26 mouse cellular contexts compared by ENCODE assay signal in the genomic region with DNA sequence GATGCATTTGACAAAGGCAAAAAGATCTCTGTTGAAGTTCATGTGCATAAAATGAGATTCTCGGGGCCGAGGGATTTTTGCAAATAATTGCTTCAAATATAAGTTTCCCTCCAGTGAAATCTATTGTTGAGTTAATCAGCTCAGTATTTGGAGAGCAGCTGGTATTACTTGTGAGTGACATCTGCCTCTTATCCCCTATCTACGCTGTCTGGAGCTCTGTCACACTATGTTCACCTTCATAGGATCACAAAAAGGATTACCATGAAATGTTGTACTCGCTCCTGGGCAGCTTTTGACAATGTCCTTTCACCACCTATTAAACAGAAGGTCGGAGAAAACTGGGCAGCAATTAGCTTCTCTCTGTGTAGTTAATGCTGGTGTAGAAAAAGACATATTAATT.
DNase-seq lines count a peak whose midpoint lies in the region; ATAC-seq and TF ChIP-seq lines count a peak whose summit lies in the region.
"Had no signal": no experiment of that assay in that cellular context is flagged by ENCODE, and none has a peak within 500 bp of the region (broad histone marks: within the 10 kb centered on the region; RNA-seq: fewer than 3 reads in every experiment).

No protein-coding gene starts in this region.

- H3K9ac ChIP-seq in forebrain, embryonic 15.5 days (replicated peaks): no peak overlapping the region
- H3K9ac ChIP-seq in midbrain, embryonic 13.5 days (replicated peaks): no peak overlapping the region
- H3K9ac ChIP-seq in midbrain, embryonic 11.5 days (ENCODE audit: low read length): no peak overlapping the region
- H3K9ac ChIP-seq in midbrain, embryonic 15.5 days: no peak overlapping the region
- no peak overlapping the region for H3K9ac ChIP-seq in heart, adult 2 months (ENCODE audit: low read depth, low read length)
- H3K9ac ChIP-seq: embryonic facial prominence, embryonic 15.5 days; limb, embryonic 13.5 days; neural tube, embryonic 12.5 days; stomach, embryonic 15.5 days had no signal

- intact Hi-C loops in heart, adult 2 months (cut with DNase I): no loop called here

- no peaks in the 10 kb centered on the region for H3K9me3 ChIP-seq in forebrain, embryonic 15.5 days
- no peaks in the 10 kb centered on the region for H3K9me3 ChIP-seq in forebrain, embryonic 10.5 days
- no peaks in the 10 kb centered on the region for H3K9me3 ChIP-seq in midbrain, embryonic 13.5 days
- no peaks in the 10 kb centered on the region for H3K9me3 ChIP-seq in midbrain, embryonic 11.5 days (ENCODE audit: control insufficient read depth, low read length)
- no peaks in the 10 kb centered on the region for H3K9me3 ChIP-seq in midbrain, embryonic 15.5 days
- H3K9me3 ChIP-seq: embryonic facial prominence, embryonic 10.5 days; embryonic facial prominence, embryonic 15.5 days; limb, embryonic 13.5 days; neural tube, embryonic 12.5 days; stomach, embryonic 15.5 days had no signal

- H3K4me1 ChIP-seq in forebrain, embryonic 15.5 days: peaks cover 10% of the 10 kb centered on the region; the same call in 1 of the 2 replicates
- peaks cover 17% of the 10 kb centered on the region for H3K4me1 ChIP-seq in forebrain, embryonic 10.5 days
- H3K4me1 ChIP-seq in midbrain, embryonic 13.5 days (replicated peaks): peaks cover 19% of the 10 kb centered on the region
- H3K4me1 ChIP-seq in midbrain, embryonic 11.5 days (ENCODE audit: control insufficient read depth, insufficient read depth, low read length): peaks cover 3% of the 10 kb centered on the region; the same call in 1 of the 2 replicates
- peaks cover 15% of the 10 kb centered on the region for H3K4me1 ChIP-seq in midbrain, embryonic 15.5 days
- H3K4me1 ChIP-seq in heart, adult 2 months (ENCODE audit: control insufficient read depth, insufficient read depth, low read length): no peaks in the 10 kb centered on the region
- H3K4me1 ChIP-seq: embryonic facial prominence, embryonic 10.5 days; limb, embryonic 13.5 days; stomach, embryonic 15.5 days had no signal

- no peaks in the 10 kb centered on the region for H3K79me2 ChIP-seq in heart, adult 2 months (replicated peaks; ENCODE audit: control insufficient read depth, insufficient read depth, low read length)

- H3K36me3 ChIP-seq in forebrain, embryonic 15.5 days: no peaks in the 10 kb centered on the region
- H3K36me3 ChIP-seq in forebrain, embryonic 10.5 days (replicated peaks): no peaks in the 10 kb centered on the region
- H3K36me3 ChIP-seq in midbrain, embryonic 13.5 days: no peaks in the 10 kb centered on the region
- no peaks in the 10 kb centered on the region for H3K36me3 ChIP-seq in midbrain, embryonic 11.5 days (ENCODE audit: control insufficient read depth, insufficient read depth, low read length)
- H3K36me3 ChIP-seq in midbrain, embryonic 15.5 days (replicated peaks): no peaks in the 10 kb centered on the region
- H3K36me3 ChIP-seq in heart, adult 2 months (ENCODE audit: control insufficient read depth, insufficient read depth, low read length): no peaks in the 10 kb centered on the region
- H3K36me3 ChIP-seq: embryonic facial prominence, embryonic 10.5 days; embryonic facial prominence, embryonic 15.5 days; limb, embryonic 13.5 days; neural tube, embryonic 12.5 days; stomach, embryonic 15.5 days had no signal

- no peak for ATAC-seq in forebrain, embryonic 15.5 days (replicated peaks)
- peak; percentile 65; the same call in 1 of the 2 replicates for ATAC-seq in midbrain, embryonic 13.5 days
- ATAC-seq in midbrain, embryonic 11.5 days (ENCODE audit: low FRiP score): no peak
- peak; percentile 74 for ATAC-seq in midbrain, embryonic 15.5 days (replicated peaks)
- ATAC-seq: forebrain, embryonic 16.5 days; intestine, embryonic 16.5 days; Patski had no signal

- H3K27me3 ChIP-seq in forebrain, embryonic 15.5 days: no peaks in the 10 kb centered on the region
- no peaks in the 10 kb centered on the region for H3K27me3 ChIP-seq in forebrain, embryonic 10.5 days (ENCODE audit: poor library complexity, severe bottlenecking)
- H3K27me3 ChIP-seq in midbrain, embryonic 13.5 days: no peaks in the 10 kb centered on the region
- no peaks in the 10 kb centered on the region for H3K27me3 ChIP-seq in midbrain, embryonic 11.5 days (ENCODE audit: control insufficient read depth, insufficient read depth, low read length)
- H3K27me3 ChIP-seq in midbrain, embryonic 15.5 days (replicated peaks): no peaks in the 10 kb centered on the region
- H3K27me3 ChIP-seq in heart, adult 2 months (ENCODE audit: control insufficient read depth, insufficient read depth, low read length): no peaks in the 10 kb centered on the region
- H3K27me3 ChIP-seq: embryonic facial prominence, embryonic 15.5 days; limb, embryonic 13.5 days; neural tube, embryonic 12.5 days; Patski; stomach, embryonic 15.5 days had no signal

- TF ChIP-seq POLR2A in heart, adult 2 months (IDR thresholded peaks at IDR 0.05; ENCODE audit: insufficient read depth, low read depth, low read length): no peak

- no peak overlapping the region for H3K4me3 ChIP-seq in forebrain, embryonic 15.5 days
- H3K4me3 ChIP-seq in forebrain, embryonic 10.5 days: no peak overlapping the region
- no peak overlapping the region for H3K4me3 ChIP-seq in midbrain, embryonic 13.5 days (replicated peaks)
- H3K4me3 ChIP-seq in midbrain, embryonic 11.5 days (ENCODE audit: low read depth, low read length): no peak overlapping the region
- H3K4me3 ChIP-seq in midbrain, embryonic 15.5 days: no peak overlapping the region
- H3K4me3 ChIP-seq in heart, adult 2 months: no peak overlapping the region
- H3K4me3 ChIP-seq: embryonic facial prominence, embryonic 10.5 days; embryonic facial prominence, embryonic 15.5 days; limb, embryonic 13.5 days; neural tube, embryonic 12.5 days; stomach, embryonic 15.5 days had no signal

- WGBS in forebrain, embryonic 15.5 days: 19% methylated on average over 5 of the region's 5 CpGs
- 46% methylated on average over 5 of the region's 5 CpGs for WGBS in forebrain, embryonic 10.5 days
- WGBS in midbrain, embryonic 13.5 days: 13% methylated on average over 5 of the region's 5 CpGs
- WGBS in midbrain, embryonic 11.5 days: 18% methylated on average over 5 of the region's 5 CpGs
- 15% methylated on average over 5 of the region's 5 CpGs for WGBS in midbrain, embryonic 15.5 days
- 72% methylated on average over 5 of the region's 5 CpGs for WGBS in heart, adult 2 months

- H3K27ac ChIP-seq in forebrain, embryonic 15.5 days (replicated peaks): 0 out of 2 replicates have a peak overlapping the region, but pooled peaks have one; percentile 36
- H3K27ac ChIP-seq in forebrain, embryonic 10.5 days: no peak overlapping the region
- H3K27ac ChIP-seq in midbrain, embryonic 13.5 days: peak overlapping the region; percentile 66
- H3K27ac ChIP-seq in midbrain, embryonic 11.5 days (ENCODE audit: low read depth, low read length): no peak overlapping the region
- H3K27ac ChIP-seq in midbrain, embryonic 15.5 days: 0 out of 2 replicates have a peak overlapping the region, but pooled peaks have one; percentile 20
- H3K27ac ChIP-seq in heart, adult 2 months: no peak overlapping the region
- H3K27ac ChIP-seq: embryonic facial prominence, embryonic 10.5 days; embryonic facial prominence, embryonic 15.5 days; kidney, postnatal 0 days; limb, embryonic 13.5 days; neural tube, embryonic 12.5 days; stomach, embryonic 15.5 days had no signal

- TF ChIP-seq EP300 in heart, adult 2 months (IDR thresholded peaks at IDR 0.05; ENCODE audit: insufficient read depth, low read depth, low read length): no peak

- no peak for TF ChIP-seq CTCF in heart, adult 2 months (IDR thresholded peaks at IDR 0.05)

- H3K4me2 ChIP-seq in forebrain, embryonic 15.5 days (replicated peaks): no peak overlapping the region
- H3K4me2 ChIP-seq in midbrain, embryonic 13.5 days (replicated peaks): no peak overlapping the region
- no peak overlapping the region for H3K4me2 ChIP-seq in midbrain, embryonic 11.5 days
- no peak overlapping the region for H3K4me2 ChIP-seq in midbrain, embryonic 15.5 days
- H3K4me2 ChIP-seq: embryonic facial prominence, embryonic 15.5 days; limb, embryonic 13.5 days; liver, embryonic 11.5 days; neural tube, embryonic 12.5 days; stomach, embryonic 15.5 days had no signal

- no peak for DNase-seq in forebrain, embryonic 10.5 days (ENCODE audit: extremely low spot score, low spot score)
- no peak for DNase-seq in midbrain, embryonic 11.5 days (ENCODE audit: low spot score, missing footprints)
- DNase-seq in retina, postnatal 1 day: peak; percentile 21
- no peak for DNase-seq in adrenal gland, adult (ENCODE audit: inconsistent age in 2 of 2, low spot score in 1 of 2)
- no peak for DNase-seq in heart, adult 2 months
- DNase-seq: adrenal gland, postnatal 14 days; cerebellum, adult 11-12 months; gastrocnemius, postnatal 10 days; heart, postnatal 14 days; kidney, adult 8-10 months; kidney, postnatal 4 days; lung, postnatal 4 days; right cerebral cortex, postnatal 25 days had no signal

Comparison
In these comparisons a context has a peak if more than half of its experiments do, and no peak if none do; other contexts are left out.
1. ATAC-seq: peak in midbrain, embryonic 13.5 days (single experiment) and midbrain, embryonic 15.5 days (single experiment); none in forebrain, embryonic 15.5 days (single experiment) and midbrain, embryonic 11.5 days (single experiment).
2. H3K27ac ChIP-seq: peak in forebrain, embryonic 15.5 days (single experiment), midbrain, embryonic 13.5 days (single experiment) and midbrain, embryonic 15.5 days (single experiment); none in forebrain, embryonic 10.5 days (single experiment), midbrain, embryonic 11.5 days (single experiment) and heart, adult 2 months (single experiment).